Mouse (Mus musculus) T-cell, adult 66 days (primary cell): ENCODE data around the gene AU015836. TPM values are rescaled to one million over a fixed set of nuclear protein-coding genes. Genes with fewer than 3 reads are reported as not detected.

Experiments
- total RNA-seq, 2 experiments: library from RNA; stranded (reverse); gene quantifications; 3 replicates in 1 of 2; 4 replicates in 1 of 2; pipeline ENCODE4 v1.2.4; 2023

Gene AU015836
- not detected for total RNA-seq

GRCm38 (mm10) chrX:93968444-93968843, at the start of gene AU015836:
AU015836 (plus strand) TSS chrX:93968659.

Other genes starting within 250 kb of the AU015836 start
- gene Pdk3, start 136.5 kb upstream of the AU015836 start, total RNA-seq = 10 to 100 TPM; 15.4 to 16.6 TPM
- gene Zfx, start 155.0 kb downstream of the AU015836 start, total RNA-seq = 10 to 100 TPM; 48.4 to 53.2 TPM
- 100 to 1,000 TPM; 109 to 135 TPM for gene Eif2s3x, start 244.2 kb downstream of the AU015836 start, total RNA-seq